Mouse (Mus musculus): Measurements from ENCODE around the gene Clec3a. TPM values are rescaled to one million over a fixed set of nuclear protein-coding genes. Genes with fewer than 3 reads are reported as not detected.

Gene Clec3a
- polyA plus RNA-seq, 1 experiment from 2014 or later = not detected

- Histone ChIP-seq H3K4me1 (peaks cover 20% of the 10 kb centered on the region), H3K27me3 (no peaks in the 10 kb centered on the region), H3K4me2 (no peak overlapping the region), H3K27ac (no peak overlapping the region), H3K36me3 (no peaks in the 10 kb centered on the region), H3K9ac (no peak overlapping the region), H3K9me3 (replicated peaks) (no peaks in the 10 kb centered on the region), H3K4me3 (replicated peaks) (no peak overlapping the region)
- ATAC-seq (replicated peaks; ENCODE audit: low FRiP score) = no peak
- WGBS = 83% methylated on average over 11 of the region's 11 CpGs
Observed at GRCm38 (mm10) chr8:114462591-114462990, 44.7 kb downstream of the Clec3a start.

GRCm38 (mm10) chr8:114463305-114463704, 45.4 kb downstream of the Clec3a start:
- H3K9ac ChIP-seq = no peak overlapping the region
- no peak overlapping the region for H3K27ac ChIP-seq
- peaks cover 13% of the 10 kb centered on the region for H3K4me1 ChIP-seq
- no peaks in the 10 kb centered on the region for H3K9me3 ChIP-seq (replicated peaks)
- H3K4me3 ChIP-seq (replicated peaks) = no peak overlapping the region
- WGBS = 50% methylated on average over 10 of the region's 10 CpGs
- no peaks in the 10 kb centered on the region for H3K36me3 ChIP-seq
- H3K4me2 ChIP-seq = no peak overlapping the region
- H3K27me3 ChIP-seq = no peaks in the 10 kb centered on the region
- ATAC-seq (replicated peaks; ENCODE audit: low FRiP score) = no peak

GRCm38 (mm10) chr8:114468526-114469207, 50.8 kb downstream of the Clec3a start:
- no peak overlapping the region for H3K27ac ChIP-seq
- no peaks in the 10 kb centered on the region for H3K9me3 ChIP-seq (replicated peaks)
- H3K4me3 ChIP-seq (replicated peaks) = no peak overlapping the region
- H3K4me1 ChIP-seq = no peaks in the 10 kb centered on the region
- no peak for ATAC-seq (replicated peaks; ENCODE audit: low FRiP score)
- no peaks in the 10 kb centered on the region for H3K27me3 ChIP-seq
- H3K4me2 ChIP-seq = no peak overlapping the region
- peaks cover 5% of the 10 kb centered on the region; the same call in 1 of the 2 replicates for H3K36me3 ChIP-seq
- H3K9ac ChIP-seq = no peak overlapping the region
- 69% methylated on average over 21 of the region's 21 CpGs for WGBS

GRCm38 (mm10) chr8:114469208-114469590, 51.3 kb downstream of the Clec3a start:
- H3K4me1 ChIP-seq = no peaks in the 10 kb centered on the region
- no peak overlapping the region for H3K27ac ChIP-seq
- ATAC-seq (replicated peaks; ENCODE audit: low FRiP score) = no peak
- no peaks in the 10 kb centered on the region for H3K9me3 ChIP-seq (replicated peaks)
- H3K36me3 ChIP-seq = peaks cover 5% of the 10 kb centered on the region; the same call in 1 of the 2 replicates
- H3K4me3 ChIP-seq (replicated peaks) = no peak overlapping the region
- no peak overlapping the region for H3K9ac ChIP-seq
- 89% methylated on average over 10 of the region's 10 CpGs for WGBS
- H3K27me3 ChIP-seq = no peaks in the 10 kb centered on the region
- no peak overlapping the region for H3K4me2 ChIP-seq

- H3K4me3 ChIP-seq (replicated peaks) = no peak overlapping the region
- H3K27ac ChIP-seq = no peak overlapping the region
- H3K9me3 ChIP-seq (replicated peaks) = no peaks in the 10 kb centered on the region
- 88% methylated on average over 11 of the region's 11 CpGs for WGBS
- no peak overlapping the region for H3K4me2 ChIP-seq
- H3K4me1 ChIP-seq = peaks cover 7% of the 10 kb centered on the region; the same call in 1 of the 2 replicates
- H3K27me3 ChIP-seq = no peaks in the 10 kb centered on the region
- ATAC-seq (replicated peaks; ENCODE audit: low FRiP score) = no peak
- no peak overlapping the region for H3K9ac ChIP-seq
- peaks cover 5% of the 10 kb centered on the region; the same call in 1 of the 2 replicates for H3K36me3 ChIP-seq
Observed at GRCm38 (mm10) chr8:114473546-114473945, 55.7 kb downstream of the Clec3a start.

Other genes starting within 250 kb of the Clec3a start
- gene Vat1l, start 212.5 kb upstream of the Clec3a start, polyA plus RNA-seq (2015; fragmentation: Nextera tagmentation; extraction: Ambion mirVana) = 5.1 and 5.4 TPM in 2 replicates
- 15.9 and 16.0 TPM in 2 replicates for gene Wwox, start 21.6 kb downstream of the Clec3a start, polyA plus RNA-seq (2015; fragmentation: Nextera tagmentation; extraction: Ambion mirVana)

All from kidney, embryonic 15.5 days (tissue).